Mouse (Mus musculus) adrenal gland, postnatal 14 days (tissue): Measurements from ENCODE around the gene Apln. TPM values are rescaled to one million over a fixed set of nuclear protein-coding genes. Genes with fewer than 3 reads are reported as not detected.

Source experiments
- DNase-seq: peaks from one replicate; pipeline ENCODE4 v3.0.0; 2021; ENCODE audit warnings: mixed read lengths
- long read RNA-seq, 2 experiments: library from polyadenylated mRNA; stranded (forward); transcript quantifications; one replicate each; pipeline ENCODE4 v2.0.0; 2021
- total RNA-seq: library from RNA; stranded (reverse); gene quantifications from 2 replicates; pipeline ENCODE4 v1.2.3, GENCODE M21; 2021

The Apln gene
- total RNA-seq: 4.8 and 6.6 TPM in 2 replicates
- long read RNA-seq, experiment 1, transcript Apln-201 (3 exons, 3,149 nt): major isoform, 6 of 6 reads
- long read RNA-seq, experiment 1, partial matches to known transcripts: 0 of 6 reads
- long read RNA-seq, experiment 1, other reads (novel, unspliced or antisense): 0 of 6 reads
- long read RNA-seq, experiment 2, partial matches to known transcripts: 2 of 5 reads
- long read RNA-seq, experiment 2, other reads (novel, unspliced or antisense): 0 of 5 reads

DNA sequence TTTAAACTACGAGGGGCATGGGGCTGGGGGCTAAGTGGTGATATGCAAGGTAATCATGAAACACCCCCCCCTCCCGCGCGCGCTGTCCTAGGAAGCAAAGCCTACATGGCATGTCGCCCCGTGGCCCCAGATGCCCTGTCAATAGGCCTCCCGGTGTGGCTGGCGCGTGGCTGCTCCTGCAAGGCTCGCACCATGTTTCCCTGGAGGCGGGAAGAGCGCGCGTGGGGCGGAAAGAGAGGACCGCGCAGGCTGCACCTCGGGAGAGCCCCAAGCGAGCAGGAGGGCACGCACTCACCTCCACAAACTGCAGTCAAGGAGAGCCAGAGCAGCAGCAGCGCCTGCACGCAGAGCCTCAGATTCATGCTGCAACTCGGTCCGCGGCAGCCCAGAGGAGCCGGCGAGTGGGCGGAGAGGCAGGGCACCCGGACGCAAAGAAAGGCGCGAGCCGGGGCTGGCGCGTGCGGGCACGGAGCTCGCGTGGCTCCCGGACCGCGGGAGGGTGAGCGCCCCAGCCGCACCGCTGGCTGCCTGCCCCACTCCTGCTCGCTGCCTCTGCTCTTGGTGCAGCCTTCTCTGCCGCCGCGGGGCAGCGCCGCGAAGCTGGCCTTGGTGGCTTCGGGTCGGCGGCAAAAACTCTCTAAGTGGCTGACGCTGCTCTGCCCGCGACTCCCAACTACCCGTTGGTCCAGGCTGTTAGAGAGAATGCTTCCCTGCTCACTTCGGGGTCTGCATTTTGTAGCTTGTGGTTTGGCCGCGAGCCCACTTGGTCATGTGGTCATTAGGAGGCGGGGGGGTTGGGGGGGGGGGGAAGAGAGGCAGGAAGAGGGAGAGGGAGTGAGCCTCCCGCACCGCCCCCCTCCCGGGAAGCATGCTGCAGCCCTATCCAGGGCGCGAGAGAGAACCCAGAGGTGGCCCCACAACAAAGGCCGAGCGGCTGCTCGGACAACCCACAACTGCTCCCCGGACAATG, at the start of gene Apln:
Apln (minus strand) TSS at position 710 of the 970 bp plus-strand sequence.
- DNase-seq: peak; percentile 63

GRCm38 (mm10) chrX:48082364-48082763, 47.7 kb upstream of the Apln start:
- peak; percentile 42 for DNase-seq

DNA sequence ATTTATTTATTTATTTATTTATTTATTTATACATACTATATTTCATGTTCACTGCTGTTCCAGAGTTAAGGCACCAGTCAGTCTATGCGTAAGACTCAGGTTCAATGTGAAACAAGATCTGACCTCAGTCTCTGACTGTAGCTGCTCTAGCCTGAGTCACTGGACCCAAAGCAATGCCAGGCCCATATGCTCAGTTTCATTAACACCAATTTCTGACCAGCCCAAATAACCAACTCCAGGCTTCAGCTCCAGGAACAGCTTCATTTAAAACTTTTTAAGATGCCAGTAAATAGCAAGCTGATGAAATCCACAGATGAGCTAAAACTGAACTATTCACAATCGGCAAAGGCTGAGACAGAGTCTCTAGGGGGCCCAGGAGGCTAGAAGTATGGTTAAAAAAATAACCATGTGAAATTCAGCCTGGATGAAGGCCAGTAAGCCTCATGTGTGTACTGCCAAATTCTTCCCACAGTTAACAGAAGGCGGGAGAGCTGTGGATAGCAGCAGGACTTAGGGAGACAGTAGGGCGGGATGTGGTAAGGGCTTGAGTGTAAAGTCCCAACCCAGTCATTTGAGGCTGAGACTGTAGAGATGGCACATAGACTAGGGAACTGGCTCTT, 42.3 kb upstream of the Apln start:
- no peak for DNase-seq

- no peak for DNase-seq
Measured at GRCm38 (mm10) chrX:48074691-48075090, 40.0 kb upstream of the Apln start.

GRCm38 (mm10) chrX:48072401-48072800, 37.7 kb upstream of the Apln start:
- no peak for DNase-seq

DNA sequence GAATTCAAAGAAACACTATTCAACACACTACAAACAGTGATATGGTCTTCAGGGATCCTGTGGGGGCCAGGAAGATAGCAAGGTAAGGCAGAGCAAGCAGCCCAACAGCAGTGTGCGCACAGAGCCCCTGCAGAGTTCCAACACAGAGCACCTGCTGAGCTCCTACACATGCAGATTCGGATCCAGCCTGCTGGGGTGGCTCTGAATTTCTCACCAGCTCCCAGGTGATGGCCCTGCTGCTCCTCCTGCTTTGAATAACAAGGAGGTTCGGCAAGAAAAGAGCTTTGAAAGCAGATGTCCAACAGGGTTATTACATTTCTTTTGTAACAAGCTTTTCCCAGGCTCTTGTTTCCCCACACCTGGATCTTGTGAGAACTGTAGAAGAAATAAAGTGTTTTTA, 37.3 kb upstream of the Apln start:
- no peak for DNase-seq

- no peak for DNase-seq
Measured at GRCm38 (mm10) chrX:48066891-48067290, 32.2 kb upstream of the Apln start.

- DNase-seq: no peak
Measured at GRCm38 (mm10) chrX:48064166-48064853, 29.7 kb upstream of the Apln start.

DNA sequence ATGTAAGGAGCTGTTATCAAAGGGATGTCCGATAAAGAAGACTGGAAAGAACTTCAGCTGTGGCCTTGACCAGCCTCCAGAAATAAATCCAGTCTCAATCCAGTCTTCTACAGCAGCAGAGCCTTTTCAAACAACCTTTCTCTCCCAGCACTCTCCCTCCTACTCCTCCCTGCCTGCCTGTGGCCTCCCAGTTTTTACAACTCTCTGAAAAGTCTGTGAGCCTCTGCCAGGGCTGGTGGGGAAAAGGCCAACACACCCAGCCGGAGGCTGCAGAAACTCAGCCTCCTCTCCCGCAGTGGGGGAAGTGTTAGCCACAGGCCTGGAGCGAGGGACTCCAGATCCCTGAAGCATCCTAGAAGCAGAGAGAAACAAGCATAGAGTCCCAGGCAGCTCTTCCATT, 27.8 kb upstream of the Apln start:
- no peak for DNase-seq

- peak; percentile 70 for DNase-seq
Measured at GRCm38 (mm10) chrX:48054186-48055015, 19.7 kb upstream of the Apln start.

GRCm38 (mm10) chrX:48053743-48054142, 19.1 kb upstream of the Apln start:
- DNase-seq: peak; percentile 21

DNA sequence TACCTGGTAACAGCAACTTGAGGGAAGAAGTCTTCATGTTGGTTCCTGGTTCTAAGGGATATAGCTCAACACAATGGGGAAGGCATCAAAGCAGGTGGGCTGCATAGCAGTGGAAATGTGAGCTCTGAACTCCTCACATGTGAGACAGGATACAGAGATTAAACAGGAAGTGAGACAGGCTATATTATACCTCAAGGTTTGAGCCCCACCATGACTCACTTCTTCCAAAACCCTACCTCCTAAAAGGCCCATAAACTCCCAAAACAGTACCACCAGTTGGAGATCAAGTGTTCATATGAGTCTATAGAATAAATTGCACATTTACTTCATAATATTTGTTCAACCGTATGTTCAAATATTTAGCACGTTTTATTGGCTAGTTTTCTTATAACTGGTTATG, 11.7 kb upstream of the Apln start:
- DNase-seq: no peak

GRCm38 (mm10) chrX:48044261-48044660, 9.6 kb upstream of the Apln start:
- no peak for DNase-seq

- DNase-seq: no peak
Measured at GRCm38 (mm10) chrX:48042748-48043147, 8.1 kb upstream of the Apln start.

DNA sequence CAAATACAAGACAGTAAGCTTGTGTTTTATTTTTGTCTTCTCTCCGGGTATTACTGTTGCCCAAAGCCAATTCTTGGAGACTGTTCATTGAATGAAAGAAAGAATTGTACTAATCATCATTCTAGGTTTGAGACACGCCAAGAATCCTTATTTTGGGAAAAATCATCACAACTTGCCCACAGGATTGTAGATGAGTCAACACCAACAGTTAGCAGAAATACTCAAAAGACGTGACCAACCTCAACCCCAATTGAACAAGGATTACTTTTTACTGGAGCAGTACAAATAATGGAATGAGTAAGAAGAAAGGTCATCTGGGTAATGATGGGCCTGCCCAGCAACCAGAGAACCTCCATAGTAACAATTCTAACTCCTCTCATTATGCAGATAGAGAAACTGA, 5.7 kb upstream of the Apln start:
- DNase-seq: no peak

DNA sequence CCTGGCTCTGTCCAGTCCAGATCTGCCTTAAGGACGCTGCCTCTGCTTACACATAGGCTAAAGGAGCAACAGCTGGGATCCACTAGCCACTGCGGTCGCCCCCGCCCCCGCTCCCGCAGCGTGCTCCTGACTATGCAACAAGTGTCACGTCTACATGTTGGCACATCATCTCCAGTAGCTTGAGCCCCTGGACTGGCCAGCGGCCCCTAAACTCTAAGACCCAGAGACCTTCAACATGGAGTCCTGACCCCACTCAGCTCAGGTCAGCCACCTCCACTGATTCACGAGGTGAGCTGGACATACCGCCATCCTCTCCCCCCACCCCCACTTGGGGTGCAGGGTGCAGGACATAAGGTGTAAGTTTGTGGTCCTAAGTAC, 898 bp downstream of the Apln start:
- DNase-seq: peak; percentile 12

DNA sequence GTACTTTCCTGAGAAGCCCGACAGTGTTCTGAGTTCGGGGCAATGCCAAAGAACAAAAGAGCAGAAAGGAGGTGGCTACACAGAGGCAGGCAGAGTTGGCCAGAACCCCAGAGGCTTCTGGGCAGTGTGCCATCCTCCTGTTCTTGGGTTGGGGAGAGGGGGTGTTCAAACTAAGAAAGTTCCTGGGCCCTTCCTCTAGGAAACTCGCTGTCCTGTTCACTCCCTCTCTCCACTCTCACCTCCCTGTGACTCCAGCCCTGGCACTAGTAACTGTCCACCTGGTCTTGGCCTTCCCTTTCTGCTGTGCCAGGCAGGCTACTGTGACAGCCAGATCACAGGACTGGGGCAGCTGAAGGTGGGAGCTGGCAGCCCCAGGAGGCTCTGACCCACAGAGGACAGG, 1.6 kb downstream of the Apln start:
- peak; percentile 36 for DNase-seq

- DNase-seq: no peak
Measured at GRCm38 (mm10) chrX:48031866-48032265, 2.8 kb downstream of the Apln start.

DNA sequence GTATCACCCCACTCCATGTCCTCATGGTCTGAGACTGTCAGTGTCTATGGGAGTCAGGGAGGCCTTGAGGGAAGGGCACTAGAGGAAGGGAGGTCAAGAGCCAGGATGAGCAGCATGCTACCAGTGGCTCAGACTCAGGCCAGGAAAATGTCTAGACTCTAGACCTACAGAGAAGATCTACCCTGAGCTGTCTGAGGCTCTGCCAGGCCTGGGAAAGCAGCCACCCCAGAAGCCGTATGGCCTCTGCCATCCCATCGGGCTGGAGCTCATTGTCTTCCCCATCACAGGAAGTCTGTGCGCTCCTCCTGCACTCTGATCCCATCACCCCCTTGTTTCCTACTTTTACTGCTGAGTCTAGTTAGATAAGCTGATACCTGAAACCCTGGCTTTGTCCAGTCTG, 4.1 kb downstream of the Apln start:
- DNase-seq: no peak

DNA sequence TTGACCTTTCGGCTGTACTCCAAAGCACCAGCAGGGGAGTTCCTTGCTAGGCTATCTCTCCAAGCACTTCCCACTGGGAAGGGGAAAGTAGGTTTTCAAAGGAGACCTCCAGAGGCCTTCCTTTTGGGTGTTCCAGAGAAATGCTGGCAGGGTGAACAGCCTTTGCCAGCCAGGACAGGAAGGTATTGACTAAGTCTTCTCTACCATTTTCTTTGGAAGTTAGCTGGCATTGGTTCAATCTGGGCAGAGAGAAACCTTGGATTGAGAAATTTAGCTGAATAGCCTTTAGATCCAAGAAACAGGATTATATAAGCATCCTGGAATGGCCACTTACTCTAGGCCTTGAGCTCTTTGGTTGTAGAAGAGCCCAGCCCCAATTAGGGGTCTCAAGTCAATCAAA, 11.8 kb downstream of the Apln start:
- peak; percentile 21 for DNase-seq

DNA sequence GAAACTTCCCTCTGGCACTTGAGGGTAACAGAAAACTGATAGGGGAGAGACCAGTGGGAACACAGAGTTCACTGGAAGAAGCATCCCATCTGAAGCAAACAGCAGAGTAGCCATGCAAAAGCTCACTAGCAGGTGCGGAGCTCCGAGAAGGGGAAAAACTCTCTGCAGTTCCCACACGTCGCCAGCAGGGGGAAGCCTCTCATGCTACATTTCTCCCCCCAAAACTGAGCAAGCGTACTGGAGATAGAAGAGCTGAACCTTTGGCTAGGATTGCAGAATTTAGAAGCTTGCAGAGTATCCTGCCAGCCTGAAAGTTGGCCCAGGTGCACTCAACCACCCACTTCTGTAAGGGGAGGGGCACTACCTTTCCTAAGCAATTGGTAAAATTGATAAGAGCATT, 14.7 kb downstream of the Apln start:
- peak; percentile 76 for DNase-seq

GRCm38 (mm10) chrX:48019359-48019758, 15.3 kb downstream of the Apln start:
- DNase-seq: no peak
